Mouse (Mus musculus): ENCODE measurements around the gene Nme8.

- peak; percentile 65; the same call in 1 of the 2 replicates for TF ChIP-seq CTCF (IDR thresholded peaks at IDR 0.05; ENCODE audit: borderline replicate concordance, extremely low read depth, insufficient read depth, insufficient read length)
- no peak for TF ChIP-seq POLR2A (IDR thresholded peaks at IDR 0.05; ENCODE audit: borderline replicate concordance, extremely low read depth, insufficient read depth, insufficient read length, poor library complexity, severe bottlenecking)
Measured at GRCm38 (mm10) chr13:19698524-19699173, 1.1 kb upstream of the Nme8 start.

Measured in brain, embryonic 14.5 days (tissue).